Mouse (Mus musculus) MEL-GATA-1-ER (cell line): ENCODE measurements around the gene C87499.

Experiments used
- DNase-seq: peaks from one replicate; pipeline ENCODE4 v3.0.0-alpha.2; 2012; ENCODE audit warnings: low read depth; ENCODE audit errors: extremely low read depth

The C87499 gene

DNA sequence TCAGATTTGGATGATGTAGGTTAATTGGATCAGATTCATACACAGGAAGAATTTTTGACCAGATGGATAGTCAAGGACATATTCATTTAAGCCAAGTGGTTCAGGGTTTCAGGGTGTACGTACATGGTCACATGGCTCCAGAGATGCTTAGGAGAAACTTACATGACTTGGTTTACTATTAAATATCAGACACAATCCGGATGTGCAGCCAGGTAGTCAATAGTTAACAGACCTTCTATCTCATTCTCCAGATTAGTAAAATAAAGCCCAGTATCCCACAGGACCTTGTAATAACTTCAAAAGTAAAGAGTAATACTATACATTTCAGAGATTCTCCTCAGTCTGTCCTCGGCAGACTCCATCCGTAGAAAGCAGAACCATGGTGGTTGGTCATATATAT is at the start of gene C87499:
TSS of gene C87499 (minus strand) at position 101 of the 400 bp plus-strand sequence.
- no peak for DNase-seq

DNA sequence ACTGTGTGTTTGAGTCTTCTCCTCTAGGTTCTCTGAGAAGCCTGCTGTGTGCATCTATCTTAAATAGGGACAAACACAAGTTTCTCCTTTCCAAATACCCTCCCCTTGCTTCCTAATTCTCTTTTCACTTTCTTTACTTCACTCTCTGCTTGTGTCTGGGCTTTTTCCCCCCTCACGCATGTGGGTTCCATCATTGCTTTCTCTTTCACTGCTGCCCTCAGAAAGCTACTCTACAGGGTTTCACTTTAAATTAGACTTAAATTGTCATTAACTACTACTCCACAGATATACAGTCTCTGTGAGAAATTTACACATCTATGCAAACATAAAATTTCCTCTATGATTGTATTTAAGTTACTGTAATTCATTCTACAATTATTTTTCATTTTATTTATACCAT is 49.6 kb upstream of the C87499 start, which contains the start of gene Ifna2:
TSS of gene Ifna2 (minus strand) at position 101 of the 400 bp plus-strand sequence.
- no peak for DNase-seq

DNA sequence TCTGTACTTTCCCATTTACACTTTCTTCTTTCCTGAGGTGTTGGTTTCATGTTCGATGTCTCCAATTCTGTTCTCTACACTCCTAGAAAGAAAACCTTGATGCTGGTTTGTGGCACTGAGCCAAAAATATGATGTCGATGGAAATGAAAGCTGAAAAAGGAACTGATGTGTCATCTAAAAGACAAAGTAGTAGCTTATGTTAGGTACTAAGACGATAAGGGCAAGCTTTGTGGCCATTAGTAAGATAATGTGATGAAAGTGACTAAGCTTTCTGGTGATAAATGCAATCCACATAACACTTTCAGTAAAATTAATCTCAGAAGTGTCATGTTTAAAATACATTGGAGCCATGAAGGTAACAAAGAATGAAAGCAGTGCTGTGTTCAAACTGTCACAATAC is 47.1 kb upstream of the C87499 start:
- no peak for DNase-seq

DNA sequence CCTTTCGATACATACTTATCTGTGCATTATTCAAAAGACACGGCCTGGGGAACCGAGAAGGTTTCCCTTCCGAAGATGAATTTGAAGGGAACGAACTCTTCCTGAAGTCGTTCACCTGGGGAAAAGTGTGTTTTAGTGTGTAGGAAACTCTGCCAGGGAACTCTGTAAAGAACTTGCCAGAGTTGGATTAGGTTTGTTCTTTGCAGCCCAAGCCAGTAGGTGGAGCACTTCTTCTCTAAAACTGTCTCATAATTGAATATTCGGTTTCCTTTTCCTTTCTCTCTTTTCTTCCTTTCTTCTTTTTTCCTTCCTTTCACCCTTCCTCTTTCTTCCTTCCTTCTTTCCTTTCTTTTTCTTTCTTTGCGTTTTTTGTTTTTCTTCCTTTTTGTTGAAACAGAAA is 46.2 kb upstream of the C87499 start:
- DNase-seq: no peak

DNA sequence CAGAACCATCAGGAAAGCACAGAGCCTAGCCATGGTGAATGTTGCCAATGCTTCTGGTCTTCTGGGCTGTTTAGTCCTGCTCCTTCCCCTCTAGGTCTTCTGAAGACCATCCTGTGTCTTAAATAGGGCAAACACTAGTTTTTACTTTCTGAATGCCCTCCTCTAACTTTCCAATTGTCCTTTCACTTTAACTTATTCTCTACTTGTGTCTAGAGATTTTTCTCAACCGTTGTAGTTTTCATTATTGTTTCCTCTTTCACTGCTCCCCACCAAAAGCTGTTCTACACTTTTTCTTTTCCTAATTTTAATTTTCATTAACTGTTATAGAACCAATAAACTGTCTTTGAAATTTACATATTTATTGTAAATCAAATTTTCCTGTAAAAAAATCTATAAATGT is 42.6 kb upstream of the C87499 start, which contains the start of gene Ifna16:
TSS of gene Ifna16 (minus strand) at position 101 of the 400 bp plus-strand sequence.
- no peak for DNase-seq

DNA sequence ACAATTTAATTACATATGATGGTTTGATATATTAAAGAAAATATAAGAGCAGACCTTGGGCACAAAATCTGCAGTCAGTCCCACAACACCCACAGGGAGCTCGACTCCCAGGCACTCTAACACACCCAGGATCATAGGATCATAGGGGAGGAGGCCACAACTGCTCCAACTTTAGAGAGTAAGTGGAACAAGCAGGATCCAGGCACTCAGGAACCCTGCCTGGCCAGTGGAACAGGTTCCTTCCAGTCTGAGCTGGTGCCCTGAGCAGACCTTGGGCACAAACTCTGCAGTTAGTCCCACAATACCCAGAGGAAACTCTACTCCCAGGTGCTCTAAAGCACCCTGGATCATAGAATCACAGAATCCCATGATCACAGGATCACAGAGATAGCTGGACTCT is 21.2 kb upstream of the C87499 start:
- no peak for DNase-seq

GRCm38 (mm10) chr4:88653644-88654043 is 19.4 kb upstream of the C87499 start:
- DNase-seq: no peak

DNA sequence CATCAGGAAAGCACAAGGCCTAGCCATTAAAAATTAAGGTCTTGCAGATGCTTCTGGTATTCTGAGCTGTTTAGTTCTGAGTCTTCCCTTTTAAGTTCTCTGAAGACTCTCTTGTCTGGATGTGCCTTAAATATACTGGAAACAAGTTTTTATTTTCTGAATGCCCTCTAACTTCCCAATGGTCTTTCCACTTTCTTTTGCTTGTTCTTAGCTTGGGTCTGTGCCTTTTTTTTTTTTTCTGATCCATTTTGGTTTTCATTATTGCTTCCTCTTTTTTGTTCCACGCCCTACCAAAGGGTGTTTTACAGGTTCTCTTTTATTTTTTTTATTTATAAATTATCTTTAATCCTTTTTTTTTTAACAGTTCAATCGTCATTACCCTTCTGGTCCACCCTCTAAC is 10.1 kb upstream of the C87499 start, which contains the start of gene Ifna13:
TSS of gene Ifna13 (minus strand) at position 101 of the 400 bp plus-strand sequence.
- peak; percentile 18 for DNase-seq

GRCm38 (mm10) chr4:88642526-88642925 is 8.3 kb upstream of the C87499 start:
- DNase-seq: peak; percentile 55

DNA sequence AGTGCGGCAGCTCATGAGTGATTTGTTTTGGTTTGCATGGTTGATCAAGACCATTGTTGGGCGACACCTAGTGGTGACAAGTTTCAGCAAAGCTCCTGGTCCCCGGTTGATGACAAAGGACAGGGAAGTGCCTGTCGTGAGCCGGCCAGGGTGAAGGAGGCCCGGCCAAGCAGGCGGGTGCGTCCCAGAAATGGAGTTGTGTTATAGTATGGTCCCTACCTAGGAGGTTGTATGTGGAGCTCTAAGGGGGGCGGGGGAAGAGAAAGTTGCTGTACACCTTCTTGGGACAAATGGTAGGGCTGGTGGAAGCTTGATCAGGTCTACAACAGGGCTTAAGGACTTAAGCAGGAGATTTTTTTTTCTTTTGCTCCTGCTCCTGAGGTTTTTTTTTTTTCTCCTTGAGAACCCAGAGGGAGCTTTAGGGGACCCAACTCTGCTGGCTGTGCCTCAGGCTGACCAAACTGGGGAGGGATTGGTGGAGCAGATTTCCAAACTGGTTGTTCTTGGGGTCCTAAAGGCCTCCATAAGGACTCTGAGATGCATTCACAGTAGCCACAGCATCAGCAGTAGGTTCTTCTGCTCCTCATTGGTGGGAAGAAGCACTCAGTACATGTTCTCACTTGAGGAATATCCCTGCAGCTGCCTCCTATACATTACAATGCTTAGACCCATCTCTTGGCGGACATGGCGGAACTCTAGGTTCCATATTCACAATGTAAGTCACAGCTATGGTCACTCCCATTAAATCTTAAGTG is 7.0 kb upstream of the C87499 start:
- DNase-seq: peak; percentile 98

- DNase-seq: no peak
Measured at GRCm38 (mm10) chr4:88640704-88641076, 6.5 kb upstream of the C87499 start.

GRCm38 (mm10) chr4:88603276-88603675 is 30.9 kb downstream of the C87499 start, which contains the start of gene Ifna12:
Ifna12 (minus strand) TSS chr4:88603376.
- DNase-seq: no peak

- DNase-seq: no peak
Measured at GRCm38 (mm10) chr4:88592285-88592684, 41.9 kb downstream of the C87499 start, which contains the start of gene Ifna9. Ifna9 (minus strand) TSS chr4:88592385.
